Mouse (Mus musculus): ENCODE results near the gene Rhox2e.
"Not testable (repeated sequence)": the region's sequence is repeated elsewhere in the genome, so short reads cannot be mapped to it uniquely, and the experiment has no call there.

The Rhox2e gene

GRCm38 (mm10) chrX:37530152-37530551, at the start of gene Rhox2e:
Gene Rhox2e (plus strand): TSS chrX:37530452.
- not testable (repeated sequence) for DNase-seq (ENCODE audit: low read depth, low spot score)

- DNase-seq (ENCODE audit: low read depth, low spot score), result not testable (repeated sequence)
Observed at GRCm38 (mm10) chrX:37514059-37514458, 16.2 kb upstream of the Rhox2e start, which contains the start of gene Rhox4d. Gene Rhox4d (plus strand): TSS chrX:37514359.

GRCm38 (mm10) chrX:37541719-37542118, 11.5 kb downstream of the Rhox2e start, which contains the start of gene Rhox3e:
Gene Rhox3e (plus strand): TSS chrX:37542019.
- not testable (repeated sequence) for DNase-seq (ENCODE audit: low read depth, low spot score)

- not testable (repeated sequence) for DNase-seq (ENCODE audit: low read depth, low spot score)
Observed at GRCm38 (mm10) chrX:37557112-37557511, 26.9 kb downstream of the Rhox2e start, which contains the start of gene Rhox4e. Gene Rhox4e (plus strand): TSS chrX:37557412.

GRCm38 (mm10) chrX:37571105-37571504, 40.9 kb downstream of the Rhox2e start, which contains the start of gene Rhox2f:
Gene Rhox2f (plus strand): TSS chrX:37571405.
- DNase-seq (ENCODE audit: low read depth, low spot score), result not testable (repeated sequence)

GRCm38 (mm10) chrX:37572638-37573037, 42.4 kb downstream of the Rhox2e start:
- not testable (repeated sequence) for DNase-seq (ENCODE audit: low read depth, low spot score)

GRCm38 (mm10) chrX:37580692-37581091, 50.4 kb downstream of the Rhox2e start, which contains the start of gene Rhox3f:
Gene Rhox3f (plus strand): TSS chrX:37580992.
- DNase-seq (ENCODE audit: low read depth, low spot score), result not testable (repeated sequence)
